Mouse (Mus musculus): ENCODE data around the gene Ccdc88c. TPM values are rescaled to one million over a fixed set of nuclear protein-coding genes. Genes with fewer than 3 reads are reported as not detected.
A peak's percentile ranks its signal among the peaks of the same experiment; 100 is the strongest.

Gene Ccdc88c
- 5.5 and 6.9 TPM in 2 replicates for polyA plus RNA-seq (2014; fragmentation: Nextera tagmentation; extraction: Ambion mirVana)

- H3K27ac ChIP-seq (replicated peaks; ENCODE audit: low read depth, low read length): peak within 1 kb of the TSS; percentile 71
- no peaks in the 10 kb centered on the region for H3K36me3 ChIP-seq (ENCODE audit: control insufficient read depth, insufficient read depth, low read length)
- H3K9me3 ChIP-seq (ENCODE audit: control insufficient read depth, low read length): no peaks in the 10 kb centered on the region
- 1% methylated on average over 30 of the region's 56 CpGs for WGBS
- peak within 1 kb of the TSS; percentile 95 for H3K4me2 ChIP-seq (ENCODE audit: low read depth, low read length)
- ATAC-seq (ENCODE audit: low read depth): peak; percentile 87
- H3K4me3 ChIP-seq (ENCODE audit: low read depth, low read length): peak within 1 kb of the TSS; percentile 70
- peak; percentile 92 for DNase-seq (ENCODE audit: low spot score)
- peaks cover 36% of the 10 kb centered on the region for H3K27me3 ChIP-seq (replicated peaks; ENCODE audit: control insufficient read depth, insufficient read depth, low read length)
- peaks cover 7% of the 10 kb centered on the region; the same call in 1 of the 2 replicates for H3K4me1 ChIP-seq (ENCODE audit: control insufficient read depth, insufficient read depth, low read length)
- peak within 1 kb of the TSS; percentile 78 for H3K9ac ChIP-seq (ENCODE audit: low read depth, low read length)
Measured at GRCm38 (mm10) chr12:101028954-101029731, at the start of gene Ccdc88c. Gene Ccdc88c, minus strand, starts transcription at chr12:101029056.

- Histone ChIP-seq H3K9ac (ENCODE audit: low read depth, low read length) (no peak overlapping the region), H3K27ac (replicated peaks; ENCODE audit: low read depth, low read length) (no peak overlapping the region), H3K4me1 (ENCODE audit: control insufficient read depth, insufficient read depth, low read length) (peaks cover 12% of the 10 kb centered on the region), H3K4me3 (ENCODE audit: low read depth, low read length) (no peak overlapping the region), H3K4me2 (ENCODE audit: low read depth, low read length) (no peak overlapping the region), H3K9me3 (ENCODE audit: control insufficient read depth, low read length) (no peaks in the 10 kb centered on the region), H3K27me3 (replicated peaks; ENCODE audit: control insufficient read depth, insufficient read depth, low read length) (no peaks in the 10 kb centered on the region), H3K36me3 (ENCODE audit: control insufficient read depth, insufficient read depth, low read length) (peaks cover 13% of the 10 kb centered on the region; the same call in 1 of the 2 replicates)
- DNase-seq (ENCODE audit: low spot score): no peak
- no peak for ATAC-seq (ENCODE audit: low read depth)
Measured at GRCm38 (mm10) chr12:101077955-101078354, 49.1 kb upstream of the Ccdc88c start.

GRCm38 (mm10) chr12:101075433-101075832 is 46.6 kb upstream of the Ccdc88c start:
- H3K36me3 ChIP-seq (ENCODE audit: control insufficient read depth, insufficient read depth, low read length): peaks cover 13% of the 10 kb centered on the region; the same call in 1 of the 2 replicates
- no peaks in the 10 kb centered on the region for H3K9me3 ChIP-seq (ENCODE audit: control insufficient read depth, low read length)
- H3K4me2 ChIP-seq (ENCODE audit: low read depth, low read length): no peak overlapping the region
- no peak for DNase-seq (ENCODE audit: low spot score)
- ATAC-seq (ENCODE audit: low read depth): no peak
- WGBS: 88% methylated on average over 3 of the region's 3 CpGs
- H3K9ac ChIP-seq (ENCODE audit: low read depth, low read length): no peak overlapping the region
- no peak overlapping the region for H3K27ac ChIP-seq (replicated peaks; ENCODE audit: low read depth, low read length)
- no peaks in the 10 kb centered on the region; the same call in 1 of the 2 replicates for H3K4me1 ChIP-seq (ENCODE audit: control insufficient read depth, insufficient read depth, low read length)
- H3K27me3 ChIP-seq (replicated peaks; ENCODE audit: control insufficient read depth, insufficient read depth, low read length): no peaks in the 10 kb centered on the region
- no peak overlapping the region for H3K4me3 ChIP-seq (ENCODE audit: low read depth, low read length)

GRCm38 (mm10) chr12:101074821-101075429 is 46.1 kb upstream of the Ccdc88c start:
- 86% methylated on average over 4 of the region's 4 CpGs for WGBS
- DNase-seq (ENCODE audit: low spot score): no peak
- no peak for ATAC-seq (ENCODE audit: low read depth)
- Histone ChIP-seq H3K36me3 (ENCODE audit: control insufficient read depth, insufficient read depth, low read length) (peaks cover 13% of the 10 kb centered on the region; the same call in 1 of the 2 replicates), H3K4me2 (ENCODE audit: low read depth, low read length) (no peak overlapping the region), H3K27me3 (replicated peaks; ENCODE audit: control insufficient read depth, insufficient read depth, low read length) (no peaks in the 10 kb centered on the region), H3K4me1 (ENCODE audit: control insufficient read depth, insufficient read depth, low read length) (no peaks in the 10 kb centered on the region; the same call in 1 of the 2 replicates), H3K27ac (replicated peaks; ENCODE audit: low read depth, low read length) (no peak overlapping the region), H3K4me3 (ENCODE audit: low read depth, low read length) (no peak overlapping the region), H3K9me3 (ENCODE audit: control insufficient read depth, low read length) (no peaks in the 10 kb centered on the region), H3K9ac (ENCODE audit: low read depth, low read length) (no peak overlapping the region)

GRCm38 (mm10) chr12:101069813-101070212 is 41.0 kb upstream of the Ccdc88c start:
- H3K36me3 ChIP-seq (ENCODE audit: control insufficient read depth, insufficient read depth, low read length): peaks cover 26% of the 10 kb centered on the region
- no peak for DNase-seq (ENCODE audit: low spot score)
- no peak overlapping the region for H3K4me2 ChIP-seq (ENCODE audit: low read depth, low read length)
- H3K27ac ChIP-seq (replicated peaks; ENCODE audit: low read depth, low read length): no peak overlapping the region
- no peak overlapping the region for H3K4me3 ChIP-seq (ENCODE audit: low read depth, low read length)
- ATAC-seq (ENCODE audit: low read depth): no peak
- H3K4me1 ChIP-seq (ENCODE audit: control insufficient read depth, insufficient read depth, low read length): no peaks in the 10 kb centered on the region
- WGBS: 94% methylated on average over 1 of the region's 1 CpGs
- H3K9ac ChIP-seq (ENCODE audit: low read depth, low read length): no peak overlapping the region
- H3K27me3 ChIP-seq (replicated peaks; ENCODE audit: control insufficient read depth, insufficient read depth, low read length): no peaks in the 10 kb centered on the region
- no peaks in the 10 kb centered on the region for H3K9me3 ChIP-seq (ENCODE audit: control insufficient read depth, low read length)

- WGBS: 90% methylated on average over 1 of the region's 1 CpGs
Measured at GRCm38 (mm10) chr12:101066329-101066728, 37.5 kb upstream of the Ccdc88c start.

GRCm38 (mm10) chr12:101039956-101040355 is 11.1 kb upstream of the Ccdc88c start:
- Histone ChIP-seq H3K36me3 (ENCODE audit: control insufficient read depth, insufficient read depth, low read length) (peaks cover 67% of the 10 kb centered on the region), H3K27ac (replicated peaks; ENCODE audit: low read depth, low read length) (no peak overlapping the region), H3K27me3 (replicated peaks; ENCODE audit: control insufficient read depth, insufficient read depth, low read length) (no peaks in the 10 kb centered on the region), H3K4me1 (ENCODE audit: control insufficient read depth, insufficient read depth, low read length) (no peaks in the 10 kb centered on the region), H3K4me3 (ENCODE audit: low read depth, low read length) (no peak overlapping the region), H3K9me3 (ENCODE audit: control insufficient read depth, low read length) (no peaks in the 10 kb centered on the region), H3K4me2 (ENCODE audit: low read depth, low read length) (no peak overlapping the region), H3K9ac (ENCODE audit: low read depth, low read length) (no peak overlapping the region)
- ATAC-seq (ENCODE audit: low read depth) (no peak), DNase-seq (ENCODE audit: low spot score) (no peak)

More at GRCm38 (mm10) chr12:101066329-101066728, 37.5 kb upstream of the Ccdc88c start:
- peaks cover 59% of the 10 kb centered on the region for H3K36me3 ChIP-seq (ENCODE audit: control insufficient read depth, insufficient read depth, low read length)
- H3K27ac ChIP-seq (replicated peaks; ENCODE audit: low read depth, low read length): no peak overlapping the region
- no peak overlapping the region for H3K9ac ChIP-seq (ENCODE audit: low read depth, low read length)
- no peak for DNase-seq (ENCODE audit: low spot score)
- H3K4me2 ChIP-seq (ENCODE audit: low read depth, low read length): no peak overlapping the region
- ATAC-seq (ENCODE audit: low read depth): no peak
- H3K4me1 ChIP-seq (ENCODE audit: control insufficient read depth, insufficient read depth, low read length): no peaks in the 10 kb centered on the region
- no peaks in the 10 kb centered on the region for H3K9me3 ChIP-seq (ENCODE audit: control insufficient read depth, low read length)
- no peak overlapping the region for H3K4me3 ChIP-seq (ENCODE audit: low read depth, low read length)
- H3K27me3 ChIP-seq (replicated peaks; ENCODE audit: control insufficient read depth, insufficient read depth, low read length): no peaks in the 10 kb centered on the region

- DNase-seq (ENCODE audit: low spot score) (no peak), ATAC-seq (ENCODE audit: low read depth) (peak; percentile 1; the same call in 1 of the 2 replicates)
- Histone ChIP-seq H3K36me3 (ENCODE audit: control insufficient read depth, insufficient read depth, low read length) (no peaks in the 10 kb centered on the region), H3K27ac (replicated peaks; ENCODE audit: low read depth, low read length) (peak overlapping the region; percentile 71), H3K9ac (ENCODE audit: low read depth, low read length) (peak overlapping the region; percentile 78), H3K4me3 (ENCODE audit: low read depth, low read length) (peak overlapping the region; percentile 70), H3K9me3 (ENCODE audit: control insufficient read depth, low read length) (no peaks in the 10 kb centered on the region), H3K4me1 (ENCODE audit: control insufficient read depth, insufficient read depth, low read length) (peaks cover 7% of the 10 kb centered on the region; the same call in 1 of the 2 replicates), H3K4me2 (ENCODE audit: low read depth, low read length) (peak overlapping the region; percentile 95), H3K27me3 (replicated peaks; ENCODE audit: control insufficient read depth, insufficient read depth, low read length) (peaks cover 36% of the 10 kb centered on the region)
- WGBS: under 1% methylated on average over 24 of the region's 67 CpGs
Measured at GRCm38 (mm10) chr12:101028247-101028953, 456 bp downstream of the Ccdc88c start.
